Mouse (Mus musculus) cerebellum, adult 2 months (tissue): ENCODE data around the gene Zfp764.

ENCODE experiments used
- CTCF ChIP-seq: fragments of 200-500 bp; IDR thresholded peaks from 2 replicates; pipeline ENCODE4 v1.5.1; 2011; ENCODE audit warnings: low read depth, mild to moderate bottlenecking, control low read depth, low read length, moderate library complexity, borderline replicate concordance; ENCODE audit not compliant: insufficient read depth
- POLR2A ChIP-seq: fragments of 200-500 bp; IDR thresholded peaks from 2 replicates; pipeline ENCODE4 v1.6.1; 2011; ENCODE audit warnings: low read length, control low read depth, borderline replicate concordance; ENCODE audit not compliant: insufficient read depth

- TF ChIP-seq CTCF, result no peak
- 0 out of 2 replicates have a peak, but pooled peaks have one; percentile 23 for TF ChIP-seq POLR2A
These were observed 42.5 kb downstream of the Zfp764 start for GRCm38 (mm10) chr7:127364166-127364565.
